Mouse (Mus musculus) lung, postnatal 4 days (tissue): ENCODE measurements around the gene Eef1a1.
"Not testable (repeated sequence)": the region's sequence is repeated elsewhere in the genome, so short reads cannot be mapped to it uniquely, and the experiment has no call there.

ENCODE experiments used
- DNase-seq, 2 experiments: peaks; one replicate each; pipeline ENCODE4 v3.0.0; 2021

The Eef1a1 gene

GRCm38 (mm10) chr9:78506722-78507077 is 17.7 kb upstream of the Eef1a1 start:
- no peak for DNase-seq

GRCm38 (mm10) chr9:78506002-78506721 is 17.2 kb upstream of the Eef1a1 start:
- DNase-seq = no peak

GRCm38 (mm10) chr9:78505223-78505622 is 16.3 kb upstream of the Eef1a1 start:
- DNase-seq = no peak

GRCm38 (mm10) chr9:78504679-78505078 is 15.7 kb upstream of the Eef1a1 start:
- DNase-seq = no peak

GRCm38 (mm10) chr9:78504133-78504532 is 15.2 kb upstream of the Eef1a1 start:
- no peak for DNase-seq

GRCm38 (mm10) chr9:78503223-78504079 is 14.5 kb upstream of the Eef1a1 start:
- DNase-seq = no peak

- DNase-seq = no peak
These were observed 12.3 kb upstream of the Eef1a1 start for GRCm38 (mm10) chr9:78501284-78501683.

- no peak for DNase-seq
These were observed 11.4 kb upstream of the Eef1a1 start for GRCm38 (mm10) chr9:78500386-78500785.

GRCm38 (mm10) chr9:78493171-78493570 is 4.2 kb upstream of the Eef1a1 start:
- DNase-seq = no peak

GRCm38 (mm10) chr9:78492254-78492653 is 3.3 kb upstream of the Eef1a1 start:
- DNase-seq = no peak

- DNase-seq = no peak
These were observed 2.2 kb upstream of the Eef1a1 start for GRCm38 (mm10) chr9:78491169-78491568.

GRCm38 (mm10) chr9:78488021-78488420 is 930 bp downstream of the Eef1a1 start:
- DNase-seq = not testable (repeated sequence)

- no peak for DNase-seq
These were observed 4.3 kb downstream of the Eef1a1 start for GRCm38 (mm10) chr9:78484660-78485059.

- DNase-seq = no peak
These were observed 6.6 kb downstream of the Eef1a1 start for GRCm38 (mm10) chr9:78482386-78482785.

- DNase-seq = peak; percentile 97 to 98
These were observed 7.3 kb downstream of the Eef1a1 start for GRCm38 (mm10) chr9:78481423-78482331.

- DNase-seq = peak; percentile 87 to 89
These were observed 8.1 kb downstream of the Eef1a1 start for GRCm38 (mm10) chr9:78480706-78481358.

- not testable (repeated sequence) for DNase-seq
These were observed 8.7 kb downstream of the Eef1a1 start for GRCm38 (mm10) chr9:78480227-78480626.

- DNase-seq = not testable (repeated sequence)
These were observed 9.6 kb downstream of the Eef1a1 start for GRCm38 (mm10) chr9:78479308-78479707.

- DNase-seq = not testable (repeated sequence)
These were observed 10.8 kb downstream of the Eef1a1 start for GRCm38 (mm10) chr9:78478009-78478605.

- DNase-seq = no peak
These were observed 11.9 kb downstream of the Eef1a1 start for GRCm38 (mm10) chr9:78477021-78477551.

GRCm38 (mm10) chr9:78476531-78477020 is 12.4 kb downstream of the Eef1a1 start:
- no peak for DNase-seq

- DNase-seq = no peak
These were observed 13.1 kb downstream of the Eef1a1 start for GRCm38 (mm10) chr9:78475873-78476272.
